ENCODE assay signal across 7 mouse cellular contexts in the genomic region with DNA sequence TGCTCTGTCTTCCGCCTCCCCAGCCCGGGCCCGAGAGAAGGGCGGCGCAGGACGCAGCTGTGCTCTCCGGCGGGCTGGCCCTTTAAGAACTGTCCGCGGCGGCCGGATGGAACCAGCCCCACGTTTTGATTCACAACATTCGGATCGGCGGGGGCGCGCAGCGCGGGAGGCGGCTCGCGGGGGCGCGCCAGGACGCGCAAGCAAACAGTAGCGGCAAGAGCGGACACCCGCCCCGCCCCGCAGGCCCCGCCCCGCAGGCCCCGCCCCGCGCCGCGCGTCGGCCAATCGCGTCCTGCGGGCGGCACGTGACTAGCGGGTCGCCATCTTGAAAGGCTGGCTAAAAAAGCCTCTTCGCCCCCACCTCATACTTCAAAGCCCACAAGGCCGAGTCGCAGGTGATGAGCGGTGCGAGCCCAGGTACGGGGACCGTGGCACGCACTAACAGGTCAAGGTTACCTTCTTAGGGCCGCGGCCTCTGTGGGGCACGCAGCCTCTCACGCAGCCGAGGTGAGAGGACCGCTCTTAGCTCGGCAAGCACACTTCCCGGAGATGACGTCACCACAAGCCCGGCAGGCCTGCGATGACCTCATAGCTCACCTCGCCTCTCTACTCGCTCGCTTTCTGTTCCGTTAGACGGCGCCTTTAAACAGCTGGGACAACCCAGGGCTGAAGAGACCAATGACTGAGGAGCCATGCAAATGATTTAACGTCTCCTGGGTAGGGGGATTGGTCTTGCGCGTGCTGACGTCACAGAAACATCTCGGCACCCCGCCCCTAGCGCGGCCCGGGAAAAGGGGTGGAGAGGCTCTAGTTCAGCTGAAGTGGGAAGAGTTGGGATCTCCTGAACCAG. TPM values are rescaled to one million over a fixed set of nuclear protein-coding genes. Genes with fewer than 3 reads are reported as not detected.
DNase-seq lines count a peak whose midpoint lies in the region; ATAC-seq and TF ChIP-seq lines count a peak whose summit lies in the region.

No protein-coding gene starts in this region.

- intact Hi-C loops in left cerebral cortex, postnatal 4 days (cut with DNase I) = no loop called here

- H3K27ac ChIP-seq in intestine, embryonic 16.5 days (ENCODE audit: low read length) = peak overlapping the region; percentile 98
- H3K27ac ChIP-seq in midbrain, embryonic 12.5 days (replicated peaks) = peak overlapping the region; percentile 97
- H3K27ac ChIP-seq in small intestine, adult 2 months (ENCODE audit: insufficient read depth, low read depth, low read length) = peak overlapping the region; percentile 97

- 0% methylated on average over 77 of the region's 82 CpGs for WGBS in intestine, embryonic 16.5 days
- WGBS in midbrain, embryonic 12.5 days = under 1% methylated on average over 74 of the region's 82 CpGs
- under 1% methylated on average over 82 of the region's 82 CpGs for WGBS in small intestine, adult 2 months

- DNase-seq in adrenal gland, adult 8-10 months = peak; percentile 96
- peak; percentile 99 for DNase-seq in embryo, embryonic 9.5 days (ENCODE audit: extremely low spot score)
- peak; percentile 96 to 99 for DNase-seq in gastrocnemius, postnatal 4 days (ENCODE audit: low spot score in 2 of 2)
- DNase-seq in left cerebral cortex, postnatal 4 days = peak; percentile 99

- H3K4me3 ChIP-seq in intestine, embryonic 16.5 days (ENCODE audit: low read length) = peak overlapping the region; percentile 68
- peak overlapping the region; percentile 84 for H3K4me3 ChIP-seq in midbrain, embryonic 12.5 days
- H3K4me3 ChIP-seq in small intestine, adult 2 months (ENCODE audit: low read depth, low read length) = peak overlapping the region; percentile 75

- H3K4me2 ChIP-seq in intestine, embryonic 16.5 days (ENCODE audit: low read depth, low read length) = peak overlapping the region; percentile 78
- peak overlapping the region; percentile 90 for H3K4me2 ChIP-seq in midbrain, embryonic 12.5 days (replicated peaks)

- H3K27me3 ChIP-seq in intestine, embryonic 16.5 days (replicated peaks; ENCODE audit: control insufficient read depth, insufficient read depth, low read length) = no peaks in the 10 kb centered on the region
- H3K27me3 ChIP-seq in midbrain, embryonic 12.5 days = no peaks in the 10 kb centered on the region
- H3K27me3 ChIP-seq in small intestine, adult 2 months (ENCODE audit: control insufficient read depth, insufficient read depth, low read length) = no peaks in the 10 kb centered on the region

- peak overlapping the region; percentile 93 for H3K9ac ChIP-seq in intestine, embryonic 16.5 days (ENCODE audit: low read depth, low read length)
- H3K9ac ChIP-seq in midbrain, embryonic 12.5 days (replicated peaks) = peak overlapping the region; percentile 97

- ATAC-seq in intestine, embryonic 16.5 days = peak; percentile 89
- ATAC-seq in midbrain, embryonic 12.5 days (ENCODE audit: low FRiP score, low read depth) = peak; percentile 87

- TF ChIP-seq CTCF in small intestine, adult 2 months (IDR thresholded peaks at IDR 0.05; ENCODE audit: extremely low read depth, insufficient read length, insufficient replicate concordance, low read depth, low read length) = no peak

- peaks cover 7% of the 10 kb centered on the region for H3K36me3 ChIP-seq in intestine, embryonic 16.5 days (ENCODE audit: control insufficient read depth, insufficient read depth, low read length)
- H3K36me3 ChIP-seq in midbrain, embryonic 12.5 days = peaks cover 16% of the 10 kb centered on the region
- peaks cover 14% of the 10 kb centered on the region for H3K36me3 ChIP-seq in small intestine, adult 2 months (ENCODE audit: control insufficient read depth, insufficient read depth, low read length)

- H3K4me1 ChIP-seq in intestine, embryonic 16.5 days (ENCODE audit: control insufficient read depth, insufficient read depth, low read length) = peaks cover 50% of the 10 kb centered on the region
- peaks cover 55% of the 10 kb centered on the region for H3K4me1 ChIP-seq in midbrain, embryonic 12.5 days
- peaks cover 38% of the 10 kb centered on the region for H3K4me1 ChIP-seq in small intestine, adult 2 months (ENCODE audit: control insufficient read depth, insufficient read depth, insufficient read length, low read length)

- H3K9me3 ChIP-seq in intestine, embryonic 16.5 days (ENCODE audit: control insufficient read depth, low read length) = no peaks in the 10 kb centered on the region
- H3K9me3 ChIP-seq in midbrain, embryonic 12.5 days = no peaks in the 10 kb centered on the region

- TF ChIP-seq POLR2A in small intestine, adult 2 months (IDR thresholded peaks at IDR 0.05; ENCODE audit: low read depth, low read length) = no peak

RNA-seq across cellular contexts. Expression of a gene that starts 5.9 kb away (rescaled TPM):
- total RNA-seq in adrenal gland, adult 8-10 months (2022) = 100 to 1,000 TPM; 117 to 123 (median 122) TPM
- 10 to 100 TPM; 50.3 to 51.0 TPM for total RNA-seq in gastrocnemius, postnatal 4 days (2021)
- 48.9 and 59.3 TPM in 2 replicates for polyA plus RNA-seq in intestine, embryonic 16.5 days (2015; fragmentation: Nextera tagmentation; extraction: Ambion mirVana)
- total RNA-seq in left cerebral cortex, postnatal 4 days (2021) = 100 to 1,000 TPM; 111 to 114 TPM
- 109 and 110 TPM in 2 replicates for polyA plus RNA-seq in midbrain, embryonic 12.5 days (2016; fragmentation: Nextera tagmentation; extraction: Ambion mirVana)
- 206 and 318 TPM in 2 replicates for polyA plus RNA-seq in small intestine, adult 2 months (2012; rRNA removed)

RNA-seq across cellular contexts. Expression of a gene that starts 13.5 kb away (rescaled TPM):
- not detected for total RNA-seq in adrenal gland, adult 8-10 months (2022)
- under 1 TPM; 0.07 to 0.08 TPM for total RNA-seq in gastrocnemius, postnatal 4 days (2021)
- 64.2 and 94.9 TPM in 2 replicates for polyA plus RNA-seq in intestine, embryonic 16.5 days (2015; fragmentation: Nextera tagmentation; extraction: Ambion mirVana)
- under 1 TPM; 0.12 to 0.26 TPM for total RNA-seq in left cerebral cortex, postnatal 4 days (2021)
- polyA plus RNA-seq in midbrain, embryonic 12.5 days (2016; fragmentation: Nextera tagmentation; extraction: Ambion mirVana) = 0.04 and 0.10 TPM in 2 replicates
- 473 and 1,001 TPM in 2 replicates for polyA plus RNA-seq in small intestine, adult 2 months (2012; rRNA removed)

Comparison
In these comparisons a context has a peak if more than half of its experiments do, and no peak if none do; other contexts are left out.
1. Peak in every context shown above with its lines: DNase-seq, ATAC-seq, H3K4me3 ChIP-seq and H3K27ac ChIP-seq.